Mouse (Mus musculus): ENCODE results near the gene Hsf2. TPM values are rescaled to one million over a fixed set of nuclear protein-coding genes. Genes with fewer than 3 reads are reported as not detected.

The Hsf2 gene
- polyA plus RNA-seq (2014; fragmentation: Nextera tagmentation; extraction: Ambion mirVana): 28.1 and 30.1 TPM in 2 replicates

- Histone ChIP-seq H3K36me3 (ENCODE audit: insufficient read depth) (0 out of 2 replicates have a peak, but pooled peaks cover under 1% of the 10 kb centered on the region), H3K4me2 (peak within 1 kb of the TSS; percentile 58), H3K9ac (peak within 1 kb of the TSS; percentile 96), H3K9me3 (ENCODE audit: low read depth, low read length) (no peaks in the 10 kb centered on the region), H3K4me1 (ENCODE audit: insufficient read depth) (peaks cover 4% of the 10 kb centered on the region; the same call in 1 of the 2 replicates), H3K27ac (ENCODE audit: low read depth) (peak within 1 kb of the TSS; percentile 96), H3K27me3 (ENCODE audit: insufficient read depth, low read length) (no peaks in the 10 kb centered on the region), H3K4me3 (ENCODE audit: low read depth, low read length) (peak within 1 kb of the TSS; percentile 85)
- ATAC-seq (ENCODE audit: insufficient read depth) (peak; percentile 100), DNase-seq (peak; percentile 98)
- no peak for TF ChIP-seq CTCF (IDR thresholded peaks at IDR 0.05; ENCODE audit: low read depth)
- whole genome bisulfite sequencing: under 1% methylated on average over 50 of the region's 52 CpGs
Measured at GRCm38 (mm10) chr10:57485908-57486541, at the start of gene Hsf2. Hsf2 (plus strand) TSS chr10:57486385.

- no peak; the same call in 1 of the 2 replicates for ATAC-seq (ENCODE audit: insufficient read depth)
- no peak overlapping the region for H3K4me2 ChIP-seq
- H3K27me3 ChIP-seq (ENCODE audit: insufficient read depth, low read length): no peaks in the 10 kb centered on the region
- no peak overlapping the region for H3K9ac ChIP-seq
- no peak overlapping the region for H3K27ac ChIP-seq (ENCODE audit: low read depth)
- DNase-seq: no peak
- H3K9me3 ChIP-seq (ENCODE audit: low read depth, low read length): no peaks in the 10 kb centered on the region
- H3K4me1 ChIP-seq (ENCODE audit: insufficient read depth): no peaks in the 10 kb centered on the region
- WGBS: 83% methylated on average over 2 of the region's 2 CpGs
- TF ChIP-seq CTCF (IDR thresholded peaks at IDR 0.05; ENCODE audit: low read depth): no peak
- H3K4me3 ChIP-seq (ENCODE audit: low read depth, low read length): no peak overlapping the region
- no peaks in the 10 kb centered on the region for H3K36me3 ChIP-seq (ENCODE audit: insufficient read depth)
Measured at GRCm38 (mm10) chr10:57437898-57438297, 48.3 kb upstream of the Hsf2 start.

GRCm38 (mm10) chr10:57441049-57441448, 45.1 kb upstream of the Hsf2 start:
- DNase-seq: no peak
- H3K9ac ChIP-seq: no peak overlapping the region
- no peak overlapping the region for H3K4me3 ChIP-seq (ENCODE audit: low read depth, low read length)
- no peaks in the 10 kb centered on the region for H3K27me3 ChIP-seq (ENCODE audit: insufficient read depth, low read length)
- H3K36me3 ChIP-seq (ENCODE audit: insufficient read depth): no peaks in the 10 kb centered on the region
- H3K4me2 ChIP-seq: no peak overlapping the region
- H3K9me3 ChIP-seq (ENCODE audit: low read depth, low read length): no peaks in the 10 kb centered on the region
- TF ChIP-seq CTCF (IDR thresholded peaks at IDR 0.05; ENCODE audit: low read depth): no peak
- no peak for ATAC-seq (ENCODE audit: insufficient read depth)
- H3K27ac ChIP-seq (ENCODE audit: low read depth): no peak overlapping the region
- no peaks in the 10 kb centered on the region for H3K4me1 ChIP-seq (ENCODE audit: insufficient read depth)

- no peak for TF ChIP-seq CTCF (IDR thresholded peaks at IDR 0.05; ENCODE audit: low read depth)
- ATAC-seq (ENCODE audit: insufficient read depth): no peak
- Histone ChIP-seq H3K4me3 (ENCODE audit: low read depth, low read length) (no peak overlapping the region), H3K4me1 (ENCODE audit: insufficient read depth) (no peaks in the 10 kb centered on the region), H3K36me3 (ENCODE audit: insufficient read depth) (no peaks in the 10 kb centered on the region), H3K9me3 (ENCODE audit: low read depth, low read length) (no peaks in the 10 kb centered on the region), H3K27me3 (ENCODE audit: insufficient read depth, low read length) (no peaks in the 10 kb centered on the region), H3K27ac (ENCODE audit: low read depth) (no peak overlapping the region), H3K4me2 (no peak overlapping the region), H3K9ac (no peak overlapping the region)
- DNase-seq: no peak
- WGBS: 63% methylated on average over 8 of the region's 8 CpGs
Measured at GRCm38 (mm10) chr10:57444392-57444791, 41.8 kb upstream of the Hsf2 start.

- DNase-seq (no peak), ATAC-seq (ENCODE audit: insufficient read depth) (no peak)
- TF ChIP-seq CTCF (IDR thresholded peaks at IDR 0.05; ENCODE audit: low read depth): no peak
- Histone ChIP-seq H3K27me3 (ENCODE audit: insufficient read depth, low read length) (no peaks in the 10 kb centered on the region), H3K36me3 (ENCODE audit: insufficient read depth) (no peaks in the 10 kb centered on the region), H3K4me2 (no peak overlapping the region), H3K9me3 (ENCODE audit: low read depth, low read length) (no peaks in the 10 kb centered on the region), H3K4me1 (ENCODE audit: insufficient read depth) (no peaks in the 10 kb centered on the region), H3K4me3 (ENCODE audit: low read depth, low read length) (no peak overlapping the region), H3K9ac (no peak overlapping the region), H3K27ac (ENCODE audit: low read depth) (no peak overlapping the region)
- 78% methylated on average over 1 of the region's 1 CpGs for WGBS
Measured at GRCm38 (mm10) chr10:57445655-57446054, 40.5 kb upstream of the Hsf2 start.

GRCm38 (mm10) chr10:57447657-57448050, 38.5 kb upstream of the Hsf2 start:
- no peak for TF ChIP-seq CTCF (IDR thresholded peaks at IDR 0.05; ENCODE audit: low read depth)
- H3K9ac ChIP-seq: no peak overlapping the region
- no peaks in the 10 kb centered on the region for H3K36me3 ChIP-seq (ENCODE audit: insufficient read depth)
- H3K27ac ChIP-seq (ENCODE audit: low read depth): no peak overlapping the region
- no peak for DNase-seq
- H3K9me3 ChIP-seq (ENCODE audit: low read depth, low read length): no peaks in the 10 kb centered on the region
- no peak overlapping the region for H3K4me3 ChIP-seq (ENCODE audit: low read depth, low read length)
- no peaks in the 10 kb centered on the region for H3K27me3 ChIP-seq (ENCODE audit: insufficient read depth, low read length)
- no peak overlapping the region for H3K4me2 ChIP-seq
- ATAC-seq (ENCODE audit: insufficient read depth): no peak
- H3K4me1 ChIP-seq (ENCODE audit: insufficient read depth): no peaks in the 10 kb centered on the region

- Histone ChIP-seq H3K27ac (ENCODE audit: low read depth) (no peak overlapping the region), H3K27me3 (ENCODE audit: insufficient read depth, low read length) (no peaks in the 10 kb centered on the region), H3K4me1 (ENCODE audit: insufficient read depth) (no peaks in the 10 kb centered on the region), H3K9me3 (ENCODE audit: low read depth, low read length) (no peaks in the 10 kb centered on the region), H3K36me3 (ENCODE audit: insufficient read depth) (no peaks in the 10 kb centered on the region), H3K4me3 (ENCODE audit: low read depth, low read length) (no peak overlapping the region), H3K4me2 (peak overlapping the region; percentile 36), H3K9ac (no peak overlapping the region)
- ATAC-seq (ENCODE audit: insufficient read depth): peak; percentile 8; the same call in 1 of the 2 replicates
- peak; percentile 91 for DNase-seq
- WGBS: 4% methylated on average over 19 of the region's 19 CpGs
- peak; percentile 81 for TF ChIP-seq CTCF (IDR thresholded peaks at IDR 0.05; ENCODE audit: low read depth)
Measured at GRCm38 (mm10) chr10:57448051-57448716, 38.0 kb upstream of the Hsf2 start.

All from lung, embryonic 14.5 days (tissue).